Mouse (Mus musculus) right cerebral cortex, adult 2 months (tissue): ENCODE measurements around the gene Slc9a9.
"Not testable (repeated sequence)": the region's sequence is repeated elsewhere in the genome, so short reads cannot be mapped to it uniquely, and the experiment has no call there.

Experiments
- DNase-seq, 2 experiments: peaks; one replicate each; pipeline ENCODE4 v3.0.0; 2021 to 2022; ENCODE audit warnings: low spot score in 2 of 2

Gene Slc9a9

DNA sequence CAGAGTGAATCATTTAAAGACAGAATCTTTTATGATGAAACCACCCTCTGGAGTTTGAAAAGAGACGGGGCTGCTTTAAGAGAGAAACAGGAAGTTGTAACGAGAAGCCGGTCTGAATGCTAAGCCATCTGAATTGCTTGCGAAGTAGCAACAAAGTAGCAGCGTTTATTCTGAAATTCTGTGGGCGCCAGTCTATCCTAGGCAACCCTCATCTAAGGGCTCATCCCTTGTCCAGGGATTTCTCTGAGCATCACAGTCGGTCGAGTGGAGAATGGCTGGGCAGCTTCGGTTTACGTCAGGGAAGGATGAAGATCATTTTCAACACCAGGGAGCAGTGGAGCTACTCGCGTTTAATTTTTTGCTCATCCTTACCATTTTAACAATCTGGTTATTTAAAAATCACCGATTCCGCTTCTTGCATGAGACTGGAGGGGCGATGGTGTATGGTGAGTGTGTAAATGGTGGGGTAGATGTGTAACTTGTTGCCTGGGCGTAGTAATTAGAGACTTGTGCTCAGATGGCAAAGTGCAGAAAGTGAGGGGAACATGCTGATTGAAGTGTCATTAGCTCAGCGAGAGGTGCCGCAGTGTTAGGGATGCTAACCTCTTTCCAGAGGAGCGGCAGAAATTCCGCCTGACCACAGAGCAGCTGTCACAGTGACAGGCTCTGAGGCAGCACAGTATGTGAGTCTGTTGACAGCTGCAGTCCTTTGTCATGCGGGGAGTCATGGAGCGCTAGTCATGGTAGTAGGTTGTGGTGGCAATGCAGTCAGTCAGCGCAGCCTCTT lies at the start of gene Slc9a9:
Slc9a9 (plus strand) TSS at position 119 of the 787 bp plus-strand sequence.
- DNase-seq, result peak; percentile 69 to 73

DNA sequence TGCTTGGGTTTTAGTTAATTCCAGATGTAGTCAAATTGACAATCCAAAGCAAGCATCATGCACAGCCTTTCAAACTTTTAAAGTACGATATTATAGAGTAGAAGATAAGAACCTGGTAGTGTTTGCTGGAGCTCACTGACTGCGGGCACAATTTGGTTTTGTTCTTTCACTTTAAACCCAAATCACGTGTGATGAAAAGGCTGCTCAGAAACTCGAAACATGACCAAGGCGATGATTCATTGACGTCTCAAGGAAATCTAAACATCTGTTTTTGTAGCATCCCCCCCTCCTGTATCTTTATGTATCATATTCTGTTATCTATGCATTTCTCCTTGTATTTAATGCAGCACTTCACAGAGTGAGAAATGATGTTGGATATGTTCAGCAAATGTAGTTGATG lies 49.4 kb upstream of the Slc9a9 start:
- no peak for DNase-seq

DNA sequence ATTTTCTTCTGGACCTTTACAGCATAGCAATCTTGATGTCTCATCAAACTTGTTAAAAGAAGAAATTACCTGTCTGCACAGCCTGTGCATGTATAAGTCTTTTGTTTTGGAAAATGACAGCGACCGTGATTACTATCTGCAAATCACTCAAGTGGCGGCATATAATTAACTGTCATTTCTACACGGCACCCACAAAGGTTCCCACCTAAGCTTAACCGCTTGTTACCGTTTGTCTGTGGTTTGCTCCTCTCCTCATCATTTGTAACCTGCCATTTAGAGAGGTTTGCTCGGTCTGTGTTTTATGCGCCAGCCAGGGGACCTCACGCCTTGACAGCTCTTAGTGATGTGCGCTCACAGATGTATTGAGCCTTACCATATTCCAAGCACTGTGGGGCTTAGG lies 48.9 kb upstream of the Slc9a9 start:
- no peak for DNase-seq

DNA sequence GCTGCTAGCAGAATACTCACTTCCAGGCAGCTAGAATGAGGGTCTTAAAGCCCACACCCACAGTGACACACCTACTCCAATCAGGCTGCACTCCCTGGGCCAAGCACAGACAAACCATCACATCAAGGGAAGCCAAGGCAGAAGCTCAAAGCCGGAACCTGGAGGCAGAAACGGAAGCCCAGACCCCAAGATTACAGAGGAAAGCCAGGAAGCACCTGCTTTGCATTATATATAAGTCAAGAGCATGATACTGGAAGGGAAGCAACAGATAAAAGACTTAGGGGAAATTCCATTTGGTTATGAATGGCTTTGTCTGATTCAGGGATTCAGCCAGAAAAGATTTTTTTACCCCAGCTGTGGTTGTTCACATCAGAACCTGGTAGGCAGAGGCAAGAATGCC lies 47.8 kb upstream of the Slc9a9 start:
- no peak for DNase-seq

DNA sequence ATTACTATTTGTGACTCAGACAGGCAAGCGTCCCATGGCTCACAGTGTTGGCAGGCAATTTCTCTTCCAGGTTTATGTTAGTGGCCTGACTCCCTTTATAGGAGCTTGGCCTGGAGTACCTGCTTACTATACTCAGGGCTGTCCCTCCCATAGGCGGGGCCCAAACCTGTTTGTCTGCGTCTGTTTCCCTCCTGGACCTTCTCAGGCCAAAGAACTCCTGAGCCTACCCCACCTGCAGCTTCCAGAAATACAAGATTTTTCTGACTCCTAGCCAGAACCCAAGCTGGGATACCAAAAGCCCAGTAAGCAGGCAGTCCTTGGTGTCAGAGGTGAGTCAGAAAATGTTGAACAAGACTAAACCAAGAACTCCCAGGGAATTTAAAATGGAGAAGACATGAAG lies 43.0 kb upstream of the Slc9a9 start:
- DNase-seq, result no peak

DNA sequence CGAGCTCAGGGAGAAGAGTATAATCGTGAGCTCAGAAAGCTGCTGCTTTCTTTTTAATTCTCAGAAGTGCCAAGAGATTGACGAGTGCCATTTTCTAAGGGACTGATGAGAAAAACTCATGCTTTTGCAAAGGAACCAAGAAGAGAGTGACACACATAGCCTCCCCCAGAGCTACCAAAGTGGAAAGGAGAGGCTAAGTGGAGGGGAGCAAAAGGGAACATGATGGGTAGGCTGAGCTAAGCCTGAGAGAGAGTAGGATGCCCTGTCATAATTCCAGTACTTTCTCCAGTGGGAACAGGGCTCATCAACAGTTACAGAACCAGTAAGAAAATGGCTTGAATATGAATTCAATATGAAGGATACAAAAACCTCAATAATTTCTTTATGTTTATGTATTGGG lies 40.8 kb upstream of the Slc9a9 start:
- DNase-seq, result no peak

DNA sequence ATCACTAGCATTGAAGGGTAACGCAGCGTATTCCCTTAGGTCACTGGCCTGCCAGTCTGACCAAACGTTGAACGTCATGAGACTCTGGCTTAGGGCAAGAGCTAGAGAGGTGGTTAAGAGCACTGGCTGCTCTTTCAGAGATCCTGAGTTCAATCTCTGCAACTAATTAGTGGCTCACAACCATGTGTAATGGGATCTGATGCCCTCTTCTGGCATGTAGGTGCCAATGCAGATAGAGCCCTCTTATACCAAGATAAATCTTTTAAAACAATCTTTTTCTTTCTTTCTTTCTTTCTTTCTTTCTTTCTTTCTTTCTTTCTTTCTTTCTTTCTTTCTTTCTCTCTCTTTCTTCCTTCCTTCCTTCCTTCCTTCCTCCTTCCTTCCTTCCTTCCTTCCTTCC lies 35.4 kb upstream of the Slc9a9 start:
- not testable (repeated sequence) for DNase-seq

DNA sequence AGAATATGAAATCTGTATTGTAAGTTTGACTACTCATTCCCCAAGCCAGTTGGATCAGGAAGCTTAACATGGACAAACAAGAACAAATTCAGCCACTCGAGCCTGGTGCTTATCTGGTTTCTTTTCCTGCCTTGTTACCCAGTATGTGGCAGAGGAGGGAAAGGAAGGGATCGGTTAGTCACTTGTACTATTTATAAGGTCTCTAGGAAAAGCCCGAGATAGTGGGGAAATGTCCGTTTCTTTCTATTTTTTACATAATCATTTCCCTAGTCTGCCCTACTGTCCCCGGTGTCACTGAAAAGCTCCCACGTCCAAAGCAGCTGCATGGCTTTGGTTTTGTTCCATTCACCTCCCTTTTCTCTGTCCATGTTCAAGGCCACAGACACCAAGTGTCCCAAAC lies 24.1 kb upstream of the Slc9a9 start:
- no peak for DNase-seq

DNA sequence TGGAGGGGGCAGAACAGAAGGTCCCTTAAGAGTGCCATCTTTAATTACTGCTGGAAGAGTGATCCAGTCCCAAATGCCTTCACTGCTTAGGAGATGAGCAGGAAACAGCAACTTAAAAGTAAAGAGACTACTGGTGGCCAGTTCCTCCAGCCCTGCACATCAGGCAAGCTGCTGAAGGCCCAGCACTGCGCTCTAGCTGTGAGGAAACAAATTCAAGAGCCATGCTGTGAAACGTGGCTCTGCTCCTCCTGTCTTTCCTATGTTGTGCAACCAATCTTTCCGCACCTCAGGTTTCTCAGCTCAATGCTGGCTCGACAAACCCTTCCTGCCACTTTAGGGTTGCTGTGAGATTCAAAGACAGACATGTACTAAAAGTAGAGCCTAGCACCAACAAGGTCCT lies 22.3 kb upstream of the Slc9a9 start:
- DNase-seq, result no peak

DNA sequence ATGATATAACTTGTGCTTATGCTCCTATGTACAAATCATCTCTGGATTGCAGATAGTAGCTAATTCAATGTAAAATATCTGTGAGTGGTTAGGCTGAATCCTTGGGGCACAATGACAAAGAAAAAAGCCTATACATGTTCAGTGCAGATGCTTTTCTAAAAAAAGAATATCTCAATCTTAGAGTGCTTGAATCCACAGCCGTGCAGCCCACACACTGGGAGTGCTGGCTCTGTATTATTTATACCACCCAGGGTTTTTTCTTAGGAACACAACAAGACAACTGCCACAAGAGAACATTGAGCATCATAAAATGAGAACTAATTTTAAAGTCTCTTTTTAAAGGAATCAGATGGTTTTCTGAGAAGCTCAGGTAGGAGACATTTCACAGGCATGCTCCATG lies 19.7 kb upstream of the Slc9a9 start:
- peak; percentile 55 to 72 for DNase-seq

DNA sequence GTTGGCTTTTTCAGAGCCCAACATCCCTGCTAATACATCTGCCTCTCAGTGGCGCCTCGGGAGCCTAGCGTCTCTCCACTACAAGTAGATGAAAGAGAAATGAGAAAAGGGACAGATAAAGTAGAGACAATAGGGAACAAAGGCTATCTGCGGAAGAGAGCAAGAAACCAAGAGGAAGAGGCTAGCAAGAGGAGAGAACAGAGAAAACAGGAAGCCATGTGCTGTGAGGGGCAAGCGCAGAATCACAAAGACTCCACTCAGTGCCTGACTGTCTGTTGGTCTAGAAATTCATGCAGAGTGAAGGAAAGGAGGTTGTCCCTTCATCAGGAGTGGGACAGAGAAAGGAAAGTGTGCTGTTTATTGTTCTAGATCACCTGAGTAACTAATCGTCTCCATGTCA lies 16.5 kb upstream of the Slc9a9 start:
- DNase-seq, result no peak

DNA sequence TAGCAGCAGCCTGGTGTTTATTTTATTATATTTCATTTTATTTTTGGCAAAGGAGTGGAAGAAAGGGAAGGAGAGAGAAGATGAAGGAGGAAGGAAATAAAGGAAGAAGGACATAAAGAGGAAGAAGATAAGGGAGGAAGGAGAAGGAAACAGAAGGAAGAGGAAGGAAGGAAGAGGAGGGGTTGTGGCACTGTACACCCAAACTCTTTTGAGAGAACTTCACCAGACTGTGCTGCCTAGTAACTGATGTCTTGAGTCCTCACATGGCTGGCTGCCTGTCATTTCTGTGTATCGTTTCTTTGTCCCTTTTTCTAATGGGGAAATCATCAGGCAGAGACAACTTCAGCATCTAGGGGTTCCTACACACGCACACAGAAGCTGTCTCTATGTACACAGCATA lies 15.9 kb upstream of the Slc9a9 start:
- DNase-seq, result no peak

DNA sequence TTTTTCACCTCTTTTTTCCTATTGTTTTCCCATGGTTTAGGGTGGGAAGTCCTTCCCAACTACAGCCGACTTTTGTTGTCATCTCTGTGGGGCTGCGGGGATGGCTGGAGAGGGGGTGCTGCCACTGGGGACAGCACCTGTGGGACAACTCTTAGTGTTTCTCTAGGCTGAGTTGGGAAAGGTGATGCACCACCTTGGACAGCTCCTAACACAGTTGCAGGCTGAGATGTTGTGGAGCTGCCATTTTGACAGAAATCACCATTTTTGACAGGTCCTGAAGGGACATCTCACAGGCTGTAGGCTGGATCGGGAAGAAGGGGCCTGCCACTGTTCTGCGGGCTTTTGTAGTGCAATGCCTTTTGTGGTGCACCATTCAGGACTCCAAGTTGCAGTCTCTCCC lies 13.4 kb upstream of the Slc9a9 start:
- DNase-seq, result no peak

DNA sequence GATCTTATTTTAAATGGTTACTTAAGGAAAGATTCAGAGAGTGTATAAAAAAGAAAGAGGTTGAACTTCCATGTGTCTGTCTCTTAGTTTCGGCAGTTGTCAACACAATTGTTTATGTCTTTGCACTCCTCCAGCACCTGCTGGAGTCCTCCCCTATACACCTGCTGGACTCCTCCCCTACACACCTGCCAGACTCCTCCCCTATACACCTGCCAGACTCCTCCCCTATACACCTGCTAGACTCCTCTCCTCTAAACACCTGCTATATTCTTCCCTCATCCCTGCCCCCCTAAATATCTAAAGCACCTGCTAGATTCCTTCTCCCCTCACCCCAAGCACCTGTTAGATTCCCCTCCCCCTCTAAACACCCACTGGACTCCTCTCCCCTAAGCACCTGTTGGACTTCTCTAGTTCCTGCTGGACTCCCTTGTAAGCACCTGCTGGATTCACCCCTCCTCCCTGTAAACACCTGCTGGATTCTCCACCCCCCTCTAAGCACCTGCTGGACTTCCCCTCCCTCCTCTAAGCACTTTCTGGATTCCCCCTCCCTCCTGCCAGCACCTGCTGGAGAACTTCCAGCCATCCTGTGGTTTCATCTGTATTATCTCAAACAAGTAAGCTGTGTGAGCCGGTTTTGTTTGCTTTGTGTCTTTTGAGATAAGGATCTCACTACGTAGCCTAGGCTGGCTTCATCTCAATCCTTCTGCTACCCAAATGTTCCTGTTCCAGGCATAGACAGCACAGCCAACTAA lies 10.1 kb upstream of the Slc9a9 start:
- no peak for DNase-seq

DNA sequence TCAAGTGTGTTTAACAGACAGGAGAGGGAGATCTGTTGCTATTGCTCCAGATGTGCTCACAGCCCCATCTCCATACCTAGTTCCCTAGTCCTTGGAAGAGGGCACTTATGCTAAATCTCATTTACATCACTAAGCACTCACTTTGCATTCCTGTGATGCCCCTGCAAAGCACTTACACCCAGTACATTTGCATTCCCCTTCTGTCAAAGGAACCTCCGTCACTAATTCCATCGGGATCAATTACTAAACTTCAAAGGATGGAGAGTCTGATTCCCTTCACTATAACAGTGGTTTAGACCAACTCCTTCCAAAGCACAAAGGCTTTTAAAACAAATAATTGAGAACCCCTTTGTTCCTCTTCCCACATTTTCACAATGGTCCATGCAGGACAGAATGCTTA lies 7.9 kb upstream of the Slc9a9 start:
- no peak for DNase-seq

DNA sequence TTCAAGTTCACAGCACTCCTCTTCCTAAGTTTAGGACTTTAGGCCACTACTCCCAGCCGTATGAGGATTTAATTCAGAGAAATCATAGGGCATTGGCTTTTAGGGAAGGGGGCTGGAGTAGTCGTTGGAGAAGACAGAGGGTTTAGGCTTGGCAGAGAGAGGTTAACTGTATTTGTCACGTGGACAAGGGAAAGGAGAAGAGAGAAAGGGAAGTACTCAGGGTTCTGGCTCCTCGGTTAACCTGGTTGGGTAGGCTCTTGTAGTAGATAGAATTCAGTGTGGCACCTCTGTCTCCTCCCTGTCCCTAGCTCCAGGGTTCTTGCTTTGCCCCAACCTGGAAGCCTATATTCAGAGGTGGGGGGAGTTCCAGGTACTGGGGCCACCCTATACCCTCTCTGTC lies 4.5 kb upstream of the Slc9a9 start:
- no peak for DNase-seq

DNA sequence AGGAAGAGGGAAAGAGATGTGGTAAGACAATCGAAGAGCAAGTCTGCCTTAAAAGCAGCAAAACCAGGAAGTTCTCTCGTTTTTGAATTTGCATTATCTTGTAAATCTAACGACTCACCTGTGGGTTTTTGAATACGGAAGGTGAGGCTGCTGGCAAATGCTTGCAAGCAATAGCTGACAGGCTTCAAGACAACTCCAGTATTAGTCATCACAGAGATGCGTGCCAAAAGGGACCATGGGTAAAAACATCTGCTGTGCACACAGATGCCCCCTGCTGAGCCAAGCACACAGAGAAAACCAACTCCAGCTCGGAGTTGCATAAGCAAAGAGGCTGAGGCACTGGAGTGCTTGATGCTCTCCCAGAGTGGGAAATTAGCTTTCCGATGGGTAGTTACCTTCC lies 1.1 kb upstream of the Slc9a9 start:
- peak; percentile 75 to 84 for DNase-seq

DNA sequence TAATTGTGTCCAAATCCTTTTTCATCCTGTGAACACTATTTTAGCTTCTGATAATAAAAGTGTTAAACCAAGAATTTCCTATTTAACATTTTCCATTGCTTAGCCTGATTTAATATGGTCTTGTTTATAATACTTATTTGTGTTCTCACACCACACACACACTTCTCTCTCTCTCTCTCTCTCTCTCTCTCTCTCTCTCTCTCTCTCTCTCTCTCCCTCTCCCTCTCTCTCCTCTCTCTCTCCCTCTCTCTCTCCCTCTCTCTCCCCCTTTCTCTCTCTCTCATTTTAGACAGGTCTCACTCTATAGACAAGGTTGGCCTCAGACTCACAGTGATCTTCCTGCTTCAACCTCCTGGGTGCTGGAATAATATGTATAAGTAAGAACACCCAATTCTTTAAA lies 995 bp downstream of the Slc9a9 start:
- DNase-seq, result no peak

DNA sequence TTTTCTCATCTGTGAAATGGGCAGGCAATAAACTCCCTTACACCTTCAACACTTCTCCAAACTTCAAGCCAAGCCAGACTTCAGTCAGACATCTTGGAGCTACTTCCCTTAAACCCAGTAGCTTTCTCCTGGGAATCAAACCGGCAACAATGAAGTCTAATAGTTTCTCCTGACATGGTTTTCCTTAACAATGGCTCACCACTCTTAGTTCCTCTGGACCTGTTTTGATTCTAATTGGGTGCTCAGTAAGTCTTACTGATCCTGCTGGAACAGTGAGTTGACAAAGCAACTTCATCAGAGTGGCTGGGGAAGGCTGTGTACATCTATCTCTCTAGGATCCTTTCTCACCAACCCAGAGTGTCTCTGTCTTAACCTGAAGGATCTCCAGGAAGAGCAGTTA lies 5.0 kb downstream of the Slc9a9 start:
- no peak for DNase-seq

DNA sequence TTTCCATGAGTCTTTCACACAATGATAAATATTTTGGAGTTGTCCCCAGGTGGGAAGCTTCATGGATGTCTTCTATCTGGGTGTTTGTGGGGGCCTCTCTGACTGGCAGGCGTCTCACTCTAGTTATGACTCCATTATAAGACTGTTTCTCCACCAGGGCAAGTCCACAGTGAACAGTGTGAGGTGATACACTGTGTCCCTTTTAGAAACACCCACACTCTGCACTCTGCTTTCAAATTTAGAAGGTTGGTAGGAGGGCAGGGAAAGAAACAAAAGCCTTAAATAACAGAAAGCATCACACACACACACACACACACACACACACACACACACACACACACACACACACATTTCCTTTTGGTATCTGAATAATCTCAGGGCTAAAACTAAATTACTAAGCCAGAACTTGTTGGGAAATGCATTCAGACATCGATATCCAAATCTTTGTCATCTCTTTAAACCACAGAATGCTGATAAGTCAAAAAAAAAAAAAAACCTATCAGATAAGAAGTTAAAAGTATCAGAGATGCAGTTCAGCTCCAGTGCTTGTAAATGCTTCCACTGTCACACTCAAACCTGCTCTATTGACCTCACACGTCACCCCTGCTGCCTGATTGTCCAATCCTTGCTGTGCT lies 8.4 kb downstream of the Slc9a9 start:
- no peak for DNase-seq

DNA sequence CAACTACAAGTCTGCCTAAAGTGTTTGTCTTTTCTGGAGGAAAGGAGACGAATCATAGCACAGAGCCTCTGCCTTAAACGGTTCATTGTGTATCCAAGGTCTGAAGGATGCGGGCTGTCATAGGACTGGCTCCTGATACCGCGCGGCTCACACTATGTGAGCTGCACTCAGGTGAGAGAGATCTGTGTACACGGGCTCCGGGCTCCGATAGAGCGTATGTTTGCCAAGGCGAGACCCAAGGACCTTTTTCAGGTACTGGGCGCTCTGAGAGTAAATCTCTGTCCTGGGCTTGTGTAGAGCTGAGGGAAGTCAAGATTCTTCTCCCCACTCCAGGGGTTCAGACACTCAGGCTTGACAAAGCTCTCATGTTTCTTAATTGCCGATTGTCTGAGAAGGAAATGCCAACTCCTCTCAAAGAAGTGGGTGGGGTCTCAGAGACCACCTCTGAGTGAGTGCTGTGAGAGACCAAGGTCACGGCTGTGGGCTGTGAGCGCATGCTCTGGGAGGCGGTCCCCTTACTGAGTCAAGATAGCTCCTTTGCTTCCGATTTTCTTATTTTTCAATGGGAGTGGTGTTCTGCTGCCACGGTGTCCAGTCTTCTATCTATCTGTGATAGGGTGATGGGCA lies 10.9 kb downstream of the Slc9a9 start:
- DNase-seq, result no peak

DNA sequence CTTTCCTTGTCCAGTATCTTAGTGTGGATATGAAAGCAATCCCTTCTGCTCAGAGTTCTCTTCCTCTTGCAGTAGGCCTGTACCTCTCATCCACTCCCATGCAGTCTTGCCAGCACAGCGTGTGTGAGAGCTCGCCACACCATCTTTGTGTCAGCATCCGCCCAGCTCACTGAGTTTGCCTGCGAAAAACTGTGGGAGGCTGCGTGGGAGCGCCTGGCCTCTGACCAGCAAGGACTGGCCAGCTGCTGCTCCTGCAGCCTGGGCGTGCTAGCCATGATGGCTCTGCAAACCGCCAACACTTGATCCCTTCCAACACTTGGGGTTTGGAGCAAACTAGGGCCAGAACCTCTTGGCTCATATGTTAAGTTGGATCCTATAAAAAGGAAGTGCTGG lies 11.4 kb downstream of the Slc9a9 start:
- peak; percentile 66 to 71 for DNase-seq

DNA sequence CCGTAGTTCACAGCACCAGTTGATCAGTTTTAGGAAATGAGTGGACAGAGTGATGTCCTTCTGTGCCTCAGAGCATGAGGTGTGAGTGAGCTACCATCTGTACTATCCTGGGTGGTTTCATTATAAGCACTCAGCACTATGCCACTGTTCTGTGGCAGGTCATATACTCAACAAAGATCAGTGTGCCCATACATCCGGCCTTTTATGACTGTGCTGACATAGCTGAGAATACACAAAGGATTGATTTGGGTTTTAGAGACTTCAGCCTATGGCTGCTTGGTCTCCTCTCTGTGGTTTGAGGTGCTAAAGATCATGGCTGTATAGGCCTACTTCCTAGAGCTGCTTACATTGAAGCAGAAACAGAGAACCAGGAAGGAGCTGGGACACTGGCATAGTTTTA lies 12.6 kb downstream of the Slc9a9 start:
- no peak for DNase-seq
